Mouse (Mus musculus) forebrain, embryonic 16.5 days (tissue): ENCODE results near the gene Xdh. TPM values are rescaled to one million over a fixed set of nuclear protein-coding genes. Genes with fewer than 3 reads are reported as not detected.

Experiments
- ATAC-seq: fragments of 200-750 bp; cut with Nextera tagmentation; 2 replicates; pipeline ENCODE4 v1.8.0; 2017; ENCODE audit warnings: mild to moderate bottlenecking, moderate library complexity
- H3K27ac ChIP-seq: fragments of 300-500 bp; sonication (generic); 2 replicates; pipeline ENCODE4 v1.5.1; 2014; ENCODE audit warnings: low read length, control low read depth
- H3K27me3 ChIP-seq: fragments of 300-500 bp; sonication (generic); replicated peaks from 2 replicates; pipeline ENCODE4 v1.6.1; 2014; ENCODE audit warnings: low read length; ENCODE audit not compliant: control insufficient read depth, insufficient read depth
- H3K36me3 ChIP-seq: fragments of 300-500 bp; sonication (generic); 2 replicates; pipeline ENCODE4 v1.6.1; 2014; ENCODE audit not compliant: control insufficient read depth, insufficient read depth
- H3K4me1 ChIP-seq: fragments of 300-500 bp; sonication (generic); replicated peaks from 2 replicates; pipeline ENCODE4 v1.6.1; 2014; ENCODE audit warnings: low read length; ENCODE audit not compliant: control insufficient read depth, insufficient read depth
- H3K4me2 ChIP-seq: fragments of 300-500 bp; sonication (generic); 2 replicates; pipeline ENCODE4 v1.6.1; 2014; ENCODE audit warnings: mild to moderate bottlenecking, low read length, control low read depth
- H3K4me3 ChIP-seq: fragments of 300-500 bp; sonication (generic); replicated peaks from 2 replicates; pipeline ENCODE4 v1.5.1; 2014; ENCODE audit warnings: mild to moderate bottlenecking, low read length, control low read depth
- H3K9ac ChIP-seq: fragments of 300-500 bp; sonication (generic); replicated peaks from 2 replicates; pipeline ENCODE4 v1.6.1; 2014; ENCODE audit warnings: low read depth, low read length, control low read depth
- H3K9me3 ChIP-seq: fragments of 300-500 bp; sonication (generic); 2 replicates; pipeline ENCODE4 v1.6.1; 2016; ENCODE audit warnings: low read length; ENCODE audit not compliant: control insufficient read depth
- WGBS: fragments of 180-500 bp; shearing (Covaris S2); extraction: QIAGEN DNeasy Blood & Tissue Kit; methylation state at CpG from one replicate; pipeline ENCODE4 v1.1.7; 2014; 5-methylcytosine and 5-hydroxymethylcytosine counted together
- polyA plus RNA-seq: library from polyadenylated mRNA; unstranded; fragments of >200 nt; fragmentation: Nextera tagmentation; extraction: Ambion mirVana; gene quantifications from 2 replicates; pipeline ENCODE4 v1.2.1, GENCODE M21; 2015

Gene Xdh
- polyA plus RNA-seq, 1 experiment from 2014 or later = 0.29 TPM

DNA sequence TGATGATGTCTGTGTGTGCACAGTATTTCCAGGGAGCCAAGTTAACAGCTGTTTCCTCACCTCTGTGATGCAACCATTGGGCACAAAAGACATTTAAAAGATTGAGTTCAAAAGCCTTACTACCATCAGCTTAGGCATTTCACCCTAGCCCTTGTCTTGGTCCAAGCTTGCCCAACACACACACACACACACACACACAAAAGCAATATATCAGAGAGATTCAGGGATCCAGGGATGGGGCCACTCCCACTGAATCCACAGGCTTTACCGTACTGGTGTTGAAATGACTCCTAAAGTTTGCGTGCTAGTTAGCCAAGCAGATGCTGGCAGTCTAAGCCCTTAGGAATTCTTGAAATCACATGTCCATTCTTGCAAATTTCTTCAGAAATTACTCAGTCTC lies 1.2 kb downstream of the Xdh start:
- Histone ChIP-seq H3K36me3 (no peaks in the 10 kb centered on the region), H3K27me3 (no peaks in the 10 kb centered on the region), H3K4me2 (no peak overlapping the region), H3K4me1 (no peaks in the 10 kb centered on the region), H3K27ac (no peak overlapping the region), H3K9ac (no peak overlapping the region), H3K9me3 (no peaks in the 10 kb centered on the region), H3K4me3 (no peak overlapping the region)
- WGBS = 90% methylated on average over 2 of the region's 2 CpGs
- no peak for ATAC-seq

DNA sequence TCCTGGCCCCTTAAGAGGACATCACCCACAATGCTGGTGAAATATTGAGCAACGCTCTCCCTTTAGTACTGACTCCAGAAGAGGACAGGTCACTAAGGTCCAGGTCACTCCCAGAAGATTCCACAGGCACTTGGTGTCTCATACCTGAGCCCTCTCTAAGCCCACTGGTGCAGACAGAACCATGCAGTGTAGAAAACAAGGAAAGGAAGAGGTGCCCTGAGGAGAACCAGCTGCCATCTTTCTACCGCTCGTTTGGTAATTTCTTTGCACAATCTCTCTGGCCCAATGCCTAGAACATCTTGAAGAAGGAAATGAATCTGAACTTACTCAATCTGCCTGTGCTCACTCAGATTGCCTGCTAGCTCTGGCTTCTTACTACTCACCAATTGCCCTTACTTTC lies 2.0 kb downstream of the Xdh start:
- Histone ChIP-seq H3K4me3 (no peak overlapping the region), H3K9me3 (no peaks in the 10 kb centered on the region), H3K4me2 (no peak overlapping the region), H3K27ac (no peak overlapping the region), H3K9ac (no peak overlapping the region), H3K36me3 (no peaks in the 10 kb centered on the region), H3K4me1 (no peaks in the 10 kb centered on the region), H3K27me3 (no peaks in the 10 kb centered on the region)
- WGBS = 64% methylated on average over 3 of the region's 3 CpGs
- no peak for ATAC-seq

GRCm38 (mm10) chr17:73946856-73947255 lies 3.1 kb downstream of the Xdh start:
- Histone ChIP-seq H3K4me1 (no peaks in the 10 kb centered on the region), H3K27ac (no peak overlapping the region), H3K27me3 (no peaks in the 10 kb centered on the region)

GRCm38 (mm10) chr17:73944661-73945060 lies 5.3 kb downstream of the Xdh start:
- no peaks in the 10 kb centered on the region for H3K27me3 ChIP-seq
- H3K36me3 ChIP-seq = no peaks in the 10 kb centered on the region
- H3K9me3 ChIP-seq = no peaks in the 10 kb centered on the region
- H3K4me1 ChIP-seq = no peaks in the 10 kb centered on the region
- no peak overlapping the region for H3K9ac ChIP-seq
- H3K4me3 ChIP-seq = no peak overlapping the region
- WGBS = 87% methylated on average over 5 of the region's 5 CpGs
- no peak overlapping the region for H3K27ac ChIP-seq
- no peak for ATAC-seq
- H3K4me2 ChIP-seq = no peak overlapping the region

More at GRCm38 (mm10) chr17:73946856-73947255, 3.1 kb downstream of the Xdh start:
- no peaks in the 10 kb centered on the region for H3K36me3 ChIP-seq
- no peak for ATAC-seq
- H3K9ac ChIP-seq = no peak overlapping the region
- H3K4me2 ChIP-seq = no peak overlapping the region
- WGBS = 68% methylated on average over 5 of the region's 5 CpGs
- H3K9me3 ChIP-seq = no peaks in the 10 kb centered on the region
- H3K4me3 ChIP-seq = no peak overlapping the region

GRCm38 (mm10) chr17:73942268-73942962 lies 7.6 kb downstream of the Xdh start:
- no peak overlapping the region for H3K4me2 ChIP-seq
- no peak for ATAC-seq
- 90% methylated on average over 3 of the region's 3 CpGs for WGBS
- H3K9me3 ChIP-seq = no peaks in the 10 kb centered on the region
- H3K4me1 ChIP-seq = no peaks in the 10 kb centered on the region
- no peaks in the 10 kb centered on the region for H3K36me3 ChIP-seq
- H3K27ac ChIP-seq = no peak overlapping the region
- H3K9ac ChIP-seq = no peak overlapping the region
- no peak overlapping the region for H3K4me3 ChIP-seq
- H3K27me3 ChIP-seq = no peaks in the 10 kb centered on the region

DNA sequence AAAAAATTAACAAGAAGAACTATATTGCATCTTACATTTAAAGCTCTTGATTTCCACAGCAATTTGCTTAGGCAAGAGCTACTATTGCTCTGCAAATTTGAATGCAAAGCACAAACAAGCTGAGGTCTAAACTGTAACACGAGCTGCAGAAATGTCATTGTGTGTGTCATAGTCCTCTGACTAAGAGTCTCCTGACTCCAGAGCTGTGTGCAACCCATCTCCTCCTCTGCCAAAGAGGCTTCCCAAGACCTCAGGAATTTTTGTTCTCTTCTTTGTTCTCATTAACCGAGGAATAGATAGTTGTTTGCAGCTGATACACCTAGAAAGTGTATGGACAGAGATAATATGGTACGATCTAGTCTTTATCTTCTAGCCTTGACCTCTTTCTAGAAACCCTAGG lies 8.2 kb downstream of the Xdh start:
- Histone ChIP-seq H3K9ac (no peak overlapping the region), H3K4me1 (no peaks in the 10 kb centered on the region), H3K36me3 (no peaks in the 10 kb centered on the region), H3K9me3 (no peaks in the 10 kb centered on the region), H3K4me2 (no peak overlapping the region), H3K27ac (no peak overlapping the region), H3K27me3 (no peaks in the 10 kb centered on the region), H3K4me3 (no peak overlapping the region)
- WGBS = 77% methylated on average over 3 of the region's 3 CpGs
- no peak for ATAC-seq

GRCm38 (mm10) chr17:73937073-73937472 lies 12.9 kb downstream of the Xdh start:
- Histone ChIP-seq H3K4me3 (no peak overlapping the region), H3K27me3 (no peaks in the 10 kb centered on the region), H3K4me2 (no peak overlapping the region), H3K9me3 (no peaks in the 10 kb centered on the region), H3K9ac (no peak overlapping the region), H3K4me1 (no peaks in the 10 kb centered on the region), H3K27ac (no peak overlapping the region), H3K36me3 (no peaks in the 10 kb centered on the region)
- no peak for ATAC-seq
- 84% methylated on average over 7 of the region's 7 CpGs for WGBS

DNA sequence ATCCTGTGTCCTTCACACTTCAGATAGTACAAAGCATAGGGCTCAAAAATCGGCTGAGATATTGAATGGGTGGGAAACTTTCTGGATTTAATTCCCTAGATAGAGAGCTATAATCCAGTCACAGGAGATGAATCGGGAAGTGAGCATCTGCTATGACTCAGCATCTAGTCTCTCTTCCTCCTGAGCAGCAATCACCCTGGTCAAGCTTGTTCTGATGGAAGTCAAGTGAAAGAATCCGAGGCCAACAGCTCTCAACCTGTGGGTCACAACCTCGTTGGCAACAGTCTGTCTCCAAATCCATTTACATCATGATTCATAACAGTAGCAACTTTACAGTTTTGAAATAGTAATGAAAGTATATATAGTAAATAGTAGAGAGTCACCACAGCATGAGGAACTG lies 14.8 kb downstream of the Xdh start:
- Histone ChIP-seq H3K27me3 (no peaks in the 10 kb centered on the region), H3K9ac (no peak overlapping the region), H3K4me2 (no peak overlapping the region), H3K4me3 (no peak overlapping the region), H3K9me3 (0 out of 2 replicates have a peak, but pooled peaks cover 2% of the 10 kb centered on the region), H3K4me1 (no peaks in the 10 kb centered on the region), H3K27ac (no peak overlapping the region), H3K36me3 (no peaks in the 10 kb centered on the region)
- no peak for ATAC-seq
- 87% methylated on average over 4 of the region's 4 CpGs for WGBS

GRCm38 (mm10) chr17:73934281-73934680 lies 15.7 kb downstream of the Xdh start:
- H3K27ac ChIP-seq = no peak overlapping the region
- no peak overlapping the region for H3K9ac ChIP-seq
- no peaks in the 10 kb centered on the region for H3K27me3 ChIP-seq
- no peaks in the 10 kb centered on the region for H3K4me1 ChIP-seq
- H3K9me3 ChIP-seq = 0 out of 2 replicates have a peak, but pooled peaks cover 2% of the 10 kb centered on the region
- no peaks in the 10 kb centered on the region for H3K36me3 ChIP-seq
- 70% methylated on average over 4 of the region's 4 CpGs for WGBS
- no peak overlapping the region for H3K4me3 ChIP-seq
- no peak for ATAC-seq
- H3K4me2 ChIP-seq = no peak overlapping the region

GRCm38 (mm10) chr17:73933616-73934015 lies 16.4 kb downstream of the Xdh start:
- no peaks in the 10 kb centered on the region for H3K4me1 ChIP-seq
- H3K27ac ChIP-seq = no peak overlapping the region
- H3K4me3 ChIP-seq = no peak overlapping the region
- ATAC-seq = no peak
- no peak overlapping the region for H3K4me2 ChIP-seq
- H3K9me3 ChIP-seq = 0 out of 2 replicates have a peak, but pooled peaks cover 2% of the 10 kb centered on the region
- H3K9ac ChIP-seq = no peak overlapping the region
- 88% methylated on average over 4 of the region's 4 CpGs for WGBS
- no peaks in the 10 kb centered on the region for H3K27me3 ChIP-seq
- H3K36me3 ChIP-seq = no peaks in the 10 kb centered on the region
